15 mouse cellular contexts compared by ENCODE assay signal in the genomic region with DNA sequence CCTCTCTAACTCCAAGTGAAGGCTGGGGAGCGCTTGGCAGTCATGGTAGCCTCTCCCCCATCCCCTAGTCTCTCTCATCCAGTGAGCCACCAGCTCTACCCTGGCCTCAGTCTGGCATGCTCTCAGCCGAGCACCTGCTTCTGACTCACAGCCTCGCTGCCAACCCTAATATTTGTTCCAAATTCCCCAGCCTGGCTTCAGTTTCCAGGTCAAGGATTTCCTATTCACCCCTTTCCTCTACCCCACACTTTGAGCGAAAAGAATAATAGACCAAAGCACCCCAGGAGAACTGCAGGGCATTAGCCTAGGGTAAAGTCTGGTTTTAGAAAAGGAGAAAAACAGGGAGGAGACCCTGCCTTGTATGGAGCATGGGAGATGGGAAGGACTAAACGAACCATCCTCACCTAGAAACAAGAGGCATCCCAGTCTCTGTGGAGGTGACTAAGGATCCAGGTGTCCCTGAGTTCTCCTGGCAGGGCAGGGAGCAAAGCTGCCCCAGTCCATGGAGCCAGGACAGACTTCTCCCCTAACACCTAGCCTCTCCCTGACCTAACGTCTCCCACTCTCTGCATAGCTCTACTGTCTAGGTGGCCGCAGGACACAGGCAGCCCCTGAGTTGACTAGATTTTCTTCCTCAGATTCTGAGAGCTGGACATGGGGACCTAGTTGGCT.
DNase-seq lines count a peak whose midpoint lies in the region; ATAC-seq and TF ChIP-seq lines count a peak whose summit lies in the region.
"Had no signal": no experiment of that assay in that cellular context is flagged by ENCODE, and none has a peak within 500 bp of the region (broad histone marks: within the 10 kb centered on the region; RNA-seq: fewer than 3 reads in every experiment).

No protein-coding gene starts in this region.

- no peaks in the 10 kb centered on the region for H3K36me3 ChIP-seq in lung, postnatal 0 days (ENCODE audit: insufficient read depth, low read length)
- H3K36me3 ChIP-seq: G1E; hindbrain, embryonic 15.5 days; limb, embryonic 10.5 days had no signal

- H3K4me3 ChIP-seq in olfactory bulb, adult 2 months (ENCODE audit: insufficient read depth, low read depth, low read length) = no peak overlapping the region
- H3K4me3 ChIP-seq in lung, postnatal 0 days (ENCODE audit: low read depth, low read length) = no peak overlapping the region
- H3K4me3 ChIP-seq: hindbrain, embryonic 15.5 days; limb, embryonic 10.5 days had no signal

- no peak for TF ChIP-seq EP300 in lung, postnatal 0 days (IDR thresholded peaks at IDR 0.05)

- WGBS in olfactory bulb, adult 2 months = 44% methylated on average over 7 of the region's 7 CpGs
- WGBS in lung, postnatal 0 days = 64% methylated on average over 7 of the region's 7 CpGs

- no peak overlapping the region for H3K9ac ChIP-seq in lung, postnatal 0 days (replicated peaks; ENCODE audit: low read depth)
- H3K9ac ChIP-seq: hindbrain, embryonic 15.5 days; liver, postnatal 0 days had no signal

- ATAC-seq in lung, postnatal 0 days = no peak
- ATAC-seq: liver, postnatal 0 days had no signal

- no peak overlapping the region for H3K4me2 ChIP-seq in lung, postnatal 0 days (replicated peaks; ENCODE audit: low read depth, low read length)
- H3K4me2 ChIP-seq: heart, embryonic 11.5 days; hindbrain, embryonic 15.5 days had no signal

- no peaks in the 10 kb centered on the region for H3K27me3 ChIP-seq in lung, postnatal 0 days (replicated peaks; ENCODE audit: insufficient read depth, low read length)
- H3K27me3 ChIP-seq: hindbrain, embryonic 15.5 days had no signal

- peaks cover 25% of the 10 kb centered on the region for H3K4me1 ChIP-seq in olfactory bulb, adult 2 months (ENCODE audit: control insufficient read depth, insufficient read depth, low read length)
- H3K4me1 ChIP-seq in lung, postnatal 0 days (ENCODE audit: insufficient read depth, low read depth, low read length) = no peaks in the 10 kb centered on the region
- H3K4me1 ChIP-seq: hindbrain, embryonic 15.5 days; limb, embryonic 10.5 days had no signal

- no peaks in the 10 kb centered on the region for H3K9me3 ChIP-seq in lung, postnatal 0 days (ENCODE audit: low read length)
- H3K9me3 ChIP-seq: G1E; hindbrain, embryonic 15.5 days; limb, embryonic 10.5 days had no signal

- peak overlapping the region; percentile 79 for H3K27ac ChIP-seq in olfactory bulb, adult 2 months (ENCODE audit: insufficient read depth, low read depth, low read length)
- H3K27ac ChIP-seq in lung, postnatal 0 days (ENCODE audit: low read length) = no peak overlapping the region
- H3K27ac ChIP-seq: hindbrain, embryonic 15.5 days; limb, embryonic 10.5 days had no signal

- no peak for TF ChIP-seq POLR2A in olfactory bulb, adult 2 months (IDR thresholded peaks at IDR 0.05; ENCODE audit: insufficient read depth, low read depth, low read length)

- no peak for TF ChIP-seq CTCF in olfactory bulb, adult 2 months (IDR thresholded peaks at IDR 0.05; ENCODE audit: insufficient read depth, low read depth, low read length)
- TF ChIP-seq CTCF in lung, postnatal 0 days (IDR thresholded peaks at IDR 0.05) = no peak

- DNase-seq in adrenal gland, adult 2 months = peak; percentile 78
- no peak for DNase-seq in adrenal gland, adult 18-20 months (ENCODE audit: low spot score in 2 of 2)
- peak; percentile 34 to 64 for DNase-seq in kidney, postnatal 25 days
- DNase-seq in kidney, postnatal 4 days = no peak
- DNase-seq in cerebellum, adult 18-20 months = peak; percentile 79 to 86
- no peak for DNase-seq in thymus, postnatal 10 days (ENCODE audit: low spot score in 2 of 2)
- DNase-seq in lung, postnatal 0 days (ENCODE audit: low spot score) = no peak
- DNase-seq: liver, postnatal 0 days; retina, postnatal 1 day; thymus, adult 18-20 months had no signal

Comparison
In these comparisons a context has a peak if more than half of its experiments do, and no peak if none do; other contexts are left out.
1. DNase-seq: peak in adrenal gland, adult 2 months (single experiment), kidney, postnatal 25 days (2 of 2) and cerebellum, adult 18-20 months (2 of 2); none in adrenal gland, adult 18-20 months (0 of 2), kidney, postnatal 4 days (0 of 2), thymus, postnatal 10 days (0 of 2) and lung, postnatal 0 days (single experiment).